Mouse (Mus musculus) liver, embryonic 15.5 days (tissue): ENCODE results near the gene Msrb3. TPM values are rescaled to one million over a fixed set of nuclear protein-coding genes. Genes with fewer than 3 reads are reported as not detected.
A peak's percentile ranks its signal among the peaks of the same experiment; 100 is the strongest.

Experiments
- ATAC-seq: fragments of 200-750 bp; cut with Nextera tagmentation; 2 replicates; pipeline ENCODE4 v1.8.0; 2017; ENCODE audit warnings: moderate number of reproducible peaks, mild to moderate bottlenecking, moderate library complexity; ENCODE audit not compliant: insufficient read depth
- H3K27ac ChIP-seq: fragments of 300-500 bp; sonication (generic); replicated peaks from 2 replicates; pipeline ENCODE4 v1.5.1; 2015; ENCODE audit warnings: mild to moderate bottlenecking, inconsistent platforms
- H3K27me3 ChIP-seq: fragments of 300-500 bp; sonication (generic); 2 replicates; pipeline ENCODE4 v1.6.1; 2015; ENCODE audit warnings: mild to moderate bottlenecking, inconsistent platforms
- H3K36me3 ChIP-seq: fragments of 300-500 bp; sonication (generic); replicated peaks from 2 replicates; pipeline ENCODE4 v1.6.1; 2015; ENCODE audit warnings: moderate library complexity, mild to moderate bottlenecking, inconsistent platforms
- H3K4me1 ChIP-seq: fragments of 300-500 bp; sonication (generic); replicated peaks from 2 replicates; pipeline ENCODE4 v1.6.1; 2015; ENCODE audit warnings: inconsistent platforms
- H3K4me2 ChIP-seq: fragments of 300-500 bp; sonication (generic); 2 replicates; pipeline ENCODE4 v1.6.1; 2015; ENCODE audit warnings: moderate library complexity, mild to moderate bottlenecking, inconsistent platforms
- H3K4me3 ChIP-seq: fragments of 300-500 bp; sonication (generic); replicated peaks from 2 replicates; pipeline ENCODE4 v1.5.1; 2015; ENCODE audit warnings: mild to moderate bottlenecking, inconsistent platforms
- H3K9ac ChIP-seq: fragments of 300-500 bp; sonication (generic); 2 replicates; pipeline ENCODE4 v1.6.1; 2015; ENCODE audit warnings: moderate library complexity, mild to moderate bottlenecking, inconsistent platforms
- H3K9me3 ChIP-seq: fragments of 300-500 bp; sonication (generic); replicated peaks from 2 replicates; pipeline ENCODE4 v1.6.1; 2016; ENCODE audit warnings: inconsistent platforms
- WGBS: fragments of 180-500 bp; shearing (Covaris S2); methylation state at CpG from one replicate; pipeline ENCODE4 v1.1.7; 2015; ENCODE audit warnings: mixed read lengths; ENCODE audit not compliant: insufficient replicate concordance; 5-methylcytosine and 5-hydroxymethylcytosine counted together
- polyA plus RNA-seq: library from polyadenylated mRNA; unstranded; fragments of >200 nt; fragmentation: Nextera tagmentation; extraction: Ambion mirVana; gene quantifications from 2 replicates; pipeline ENCODE4 v1.2.1, GENCODE M21; 2015

The Msrb3 gene
- polyA plus RNA-seq, 1 experiment from 2014 or later, result 1.2 TPM

DNA sequence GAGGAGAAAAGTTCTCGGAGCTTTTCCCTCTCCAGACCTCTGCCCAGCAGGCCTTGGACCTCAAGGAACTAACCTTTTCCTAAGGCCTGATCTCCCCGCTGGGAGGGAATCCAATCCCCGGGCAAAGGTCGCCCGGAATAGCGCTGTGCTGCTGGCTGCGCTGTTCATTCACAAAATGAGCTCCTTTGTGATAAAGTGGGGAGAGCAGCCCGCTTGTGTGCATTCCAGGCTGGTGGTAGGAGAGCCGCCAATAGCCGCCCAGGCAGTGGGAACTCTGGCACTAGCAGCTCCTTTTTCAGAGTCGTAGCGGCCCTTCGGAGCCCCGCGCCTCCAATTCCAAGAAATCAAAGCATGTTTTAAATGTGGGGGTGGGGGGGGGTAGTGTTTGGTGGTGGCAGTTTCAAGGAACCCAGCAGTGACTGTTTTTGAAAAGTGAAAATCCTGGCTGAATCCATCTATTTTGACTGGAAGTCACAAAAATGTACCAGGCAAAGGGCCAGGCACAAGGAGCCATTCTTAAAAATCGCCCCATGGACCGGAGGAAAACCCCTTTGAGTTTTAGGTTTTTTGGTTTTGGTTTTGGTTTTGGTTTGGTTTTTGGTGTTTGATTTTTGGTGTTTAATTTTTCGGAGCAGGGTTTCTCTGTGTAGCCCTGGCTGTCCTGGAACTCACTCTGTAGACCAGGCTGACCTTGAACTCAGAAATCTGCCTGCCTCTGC is 153.6 kb downstream of the Msrb3 start:
- no peak for ATAC-seq
- no peaks in the 10 kb centered on the region; the same call in 1 of the 2 replicates for H3K4me1 ChIP-seq
- WGBS, result 10% methylated on average over 18 of the region's 18 CpGs
- H3K36me3 ChIP-seq, result no peaks in the 10 kb centered on the region
- H3K4me2 ChIP-seq, result peak overlapping the region; percentile 57
- H3K4me3 ChIP-seq, result peak overlapping the region; percentile 24; the same call in 1 of the 2 replicates
- no peak overlapping the region for H3K27ac ChIP-seq
- peaks cover 26% of the 10 kb centered on the region for H3K27me3 ChIP-seq
- H3K9me3 ChIP-seq, result no peaks in the 10 kb centered on the region
- H3K9ac ChIP-seq, result no peak overlapping the region

DNA sequence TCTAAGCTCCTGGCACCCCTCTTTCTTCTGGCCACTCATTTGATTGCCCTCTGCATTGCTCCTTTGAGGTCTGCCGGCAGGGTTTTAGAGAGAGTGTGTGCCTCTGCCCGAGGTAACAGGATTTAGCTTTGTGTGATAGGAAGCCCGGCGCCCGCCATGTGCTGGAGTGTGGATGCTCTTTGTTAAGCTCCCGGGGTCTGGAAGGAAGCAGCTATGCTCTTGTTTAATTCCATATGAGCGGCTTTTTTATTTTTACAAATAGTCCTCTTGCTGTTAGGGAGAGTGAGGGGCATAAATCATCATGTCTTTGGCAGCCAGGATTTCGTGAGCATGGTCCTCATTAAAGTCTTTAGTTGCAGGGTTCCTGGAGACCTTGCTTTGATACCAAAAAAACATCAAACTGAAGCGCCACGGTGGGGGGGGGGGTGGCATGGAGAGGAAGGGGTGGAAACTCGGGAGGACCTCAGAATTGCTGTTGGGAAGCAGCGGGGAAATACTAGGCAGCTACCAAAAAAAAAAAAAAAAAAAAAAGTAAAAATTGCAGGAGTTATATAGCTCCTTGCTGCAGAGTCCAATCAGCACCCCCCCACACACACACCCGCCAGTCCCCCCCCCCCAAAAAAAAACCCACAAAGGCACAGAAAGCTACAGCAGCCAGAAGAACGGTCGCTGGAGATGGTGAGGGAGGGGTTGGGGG is 154.3 kb downstream of the Msrb3 start:
- WGBS, result 14% methylated on average over 15 of the region's 15 CpGs
- Histone ChIP-seq H3K9me3 (no peaks in the 10 kb centered on the region), H3K9ac (no peak overlapping the region), H3K27ac (no peak overlapping the region), H3K36me3 (no peaks in the 10 kb centered on the region), H3K4me1 (no peaks in the 10 kb centered on the region; the same call in 1 of the 2 replicates), H3K4me3 (peak overlapping the region; percentile 24; the same call in 1 of the 2 replicates), H3K4me2 (peak overlapping the region; percentile 57), H3K27me3 (peaks cover 26% of the 10 kb centered on the region)
- no peak for ATAC-seq

DNA sequence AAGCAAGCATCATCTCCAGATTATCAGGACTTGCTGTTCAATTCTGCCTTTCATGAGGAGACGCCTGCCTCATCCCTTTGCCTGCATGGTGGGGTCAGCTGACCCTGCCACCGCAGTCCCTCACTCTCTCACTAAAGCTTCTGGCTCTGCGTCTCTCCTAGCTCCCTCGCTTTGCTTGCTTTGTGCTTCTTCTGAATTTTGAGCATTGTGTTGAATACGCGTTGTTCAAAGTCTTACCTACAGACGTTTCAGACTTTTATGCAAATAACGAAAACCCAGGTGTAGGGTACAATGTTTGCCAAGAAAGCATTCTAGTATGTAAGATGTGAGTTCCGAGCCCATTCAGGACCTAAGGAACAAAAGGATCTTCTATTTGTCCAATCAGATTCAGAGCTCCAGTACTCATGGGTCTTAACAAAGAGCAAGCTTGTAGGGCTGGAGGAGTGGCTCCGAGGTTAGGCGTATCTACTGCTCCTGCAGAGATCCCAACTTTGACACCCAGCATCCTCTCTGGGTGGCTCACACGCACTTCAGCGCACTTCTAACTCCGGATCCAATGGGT is 162.3 kb downstream of the Msrb3 start:
- Histone ChIP-seq H3K9ac (no peak overlapping the region), H3K4me1 (no peaks in the 10 kb centered on the region), H3K4me3 (no peak overlapping the region), H3K9me3 (no peaks in the 10 kb centered on the region), H3K36me3 (no peaks in the 10 kb centered on the region), H3K27ac (no peak overlapping the region), H3K27me3 (peaks cover 9% of the 10 kb centered on the region), H3K4me2 (no peak overlapping the region)
- 28% methylated on average over 14 of the region's 14 CpGs for WGBS
- no peak for ATAC-seq

DNA sequence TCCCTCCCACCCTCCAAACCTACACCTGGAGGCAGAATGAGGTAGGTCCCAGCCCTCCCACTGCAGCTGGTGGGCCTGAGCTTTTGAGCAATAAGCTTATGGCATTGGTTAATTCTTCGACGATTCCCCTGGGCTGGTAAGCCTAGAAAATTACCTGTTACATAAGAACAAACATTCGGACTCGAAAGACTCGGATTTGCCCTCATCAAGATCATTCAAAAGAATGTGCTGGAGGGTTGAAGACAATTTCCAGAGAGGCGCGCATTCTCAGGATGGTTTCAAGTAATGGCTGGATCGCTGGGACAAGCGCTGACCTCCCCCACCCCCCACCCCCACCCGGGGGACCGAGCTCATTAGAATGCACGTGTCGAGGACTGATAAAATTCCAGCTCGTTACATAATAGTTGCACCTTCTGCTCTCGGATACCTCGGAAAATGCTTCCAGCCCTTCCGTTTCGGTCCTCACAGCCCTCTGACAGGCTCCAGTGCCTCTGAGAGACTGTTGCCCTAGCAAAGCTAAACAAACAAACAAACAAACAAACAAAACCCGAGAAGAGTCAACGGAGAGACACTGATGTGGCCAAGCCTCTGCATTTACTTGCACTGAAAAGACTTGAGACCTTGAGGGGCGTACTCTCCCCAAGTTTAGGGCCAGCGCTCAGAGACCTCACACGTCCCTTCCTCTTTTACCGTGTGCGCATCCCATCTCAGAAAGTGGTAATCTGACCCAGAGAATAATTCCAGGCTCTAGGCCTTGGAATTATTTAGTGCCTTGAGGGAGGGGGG is 163.0 kb downstream of the Msrb3 start:
- WGBS, result 6% methylated on average over 25 of the region's 25 CpGs
- no peak for ATAC-seq
- Histone ChIP-seq H3K4me1 (no peaks in the 10 kb centered on the region), H3K4me3 (no peak overlapping the region), H3K27ac (no peak overlapping the region), H3K4me2 (peak overlapping the region; percentile 23; the same call in 1 of the 2 replicates), H3K9ac (no peak overlapping the region), H3K27me3 (peaks cover 9% of the 10 kb centered on the region), H3K36me3 (no peaks in the 10 kb centered on the region), H3K9me3 (no peaks in the 10 kb centered on the region)

DNA sequence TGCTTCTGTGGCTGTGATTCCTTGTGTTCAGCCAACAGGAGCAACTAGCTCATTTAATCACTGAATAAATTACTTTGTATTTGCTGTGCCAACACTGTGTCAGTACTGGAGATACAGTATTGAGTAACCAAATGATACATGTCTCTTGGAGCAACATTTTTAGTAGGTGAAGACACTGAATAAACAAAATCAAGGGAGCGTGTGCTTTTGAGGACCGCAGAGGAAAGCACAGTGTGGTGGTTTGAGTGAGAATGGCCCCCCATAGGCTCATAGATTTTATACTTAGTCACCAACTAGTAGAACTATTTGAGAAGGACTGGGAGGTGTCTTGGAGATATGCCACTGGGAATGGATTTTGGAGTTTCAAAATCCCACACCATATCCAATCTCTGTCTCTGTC is 164.5 kb downstream of the Msrb3 start:
- Histone ChIP-seq H3K9ac (no peak overlapping the region), H3K4me3 (no peak overlapping the region)
- 84% methylated on average over 2 of the region's 2 CpGs for WGBS

More for the DNA sequence above, 164.5 kb downstream of the Msrb3 start:
- no peak for ATAC-seq
- H3K27me3 ChIP-seq, result peaks cover 9% of the 10 kb centered on the region
- no peak overlapping the region for H3K27ac ChIP-seq
- no peaks in the 10 kb centered on the region for H3K36me3 ChIP-seq
- no peaks in the 10 kb centered on the region for H3K9me3 ChIP-seq
- no peaks in the 10 kb centered on the region for H3K4me1 ChIP-seq
- H3K4me2 ChIP-seq, result no peak overlapping the region

Other genes with a start within 250 kb of the Msrb3 start
- 0.84 and 1.0 TPM in 2 replicates for gene Lemd3, start 80.2 kb upstream of the Msrb3 start, polyA plus RNA-seq
- gene Wif1, start 134.9 kb upstream of the Msrb3 start, polyA plus RNA-seq, result 1.1 and 1.4 TPM in 2 replicates